Mouse (Mus musculus): ENCODE measurements around the gene BC034090.
A peak's percentile ranks its signal among the peaks of the same experiment; 100 is the strongest.

The BC034090 gene

GRCm38 (mm10) chr1:155191671-155192070 lies 52.6 kb downstream of the BC034090 start:
- no peak for DNase-seq (ENCODE audit: low spot score in 2 of 2)

GRCm38 (mm10) chr1:155191219-155191618 lies 53.0 kb downstream of the BC034090 start:
- DNase-seq (ENCODE audit: low spot score in 2 of 2) = no peak

DNA sequence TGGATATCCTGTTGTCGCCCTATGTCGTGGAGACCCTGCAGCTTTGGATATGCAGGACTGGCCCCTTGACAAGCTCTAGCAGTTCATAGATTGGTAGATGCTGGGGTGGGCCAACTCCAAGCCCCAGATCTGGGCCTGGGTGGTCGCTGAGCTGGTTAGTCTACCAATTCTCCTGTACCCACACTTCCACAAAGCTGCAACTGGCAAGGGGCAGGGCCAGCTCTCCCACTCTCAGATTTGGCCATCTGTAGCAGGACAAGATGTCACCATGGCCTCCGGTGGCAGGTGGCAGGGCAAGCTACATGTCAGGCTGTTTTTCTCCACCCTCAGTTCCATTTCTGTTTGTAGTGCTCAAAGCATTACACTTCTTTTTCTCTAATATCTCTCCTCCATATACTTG lies 55.6 kb downstream of the BC034090 start:
- no peak for DNase-seq (ENCODE audit: low spot score in 2 of 2)

- no peak for DNase-seq (ENCODE audit: low spot score in 2 of 2)
Observed at GRCm38 (mm10) chr1:155184191-155184590, 60.1 kb downstream of the BC034090 start.

- DNase-seq (ENCODE audit: low spot score in 2 of 2) = no peak
Observed at GRCm38 (mm10) chr1:155178192-155178924, 65.9 kb downstream of the BC034090 start.

GRCm38 (mm10) chr1:155174424-155174823 lies 69.8 kb downstream of the BC034090 start:
- DNase-seq (ENCODE audit: low spot score in 2 of 2) = no peak

DNA sequence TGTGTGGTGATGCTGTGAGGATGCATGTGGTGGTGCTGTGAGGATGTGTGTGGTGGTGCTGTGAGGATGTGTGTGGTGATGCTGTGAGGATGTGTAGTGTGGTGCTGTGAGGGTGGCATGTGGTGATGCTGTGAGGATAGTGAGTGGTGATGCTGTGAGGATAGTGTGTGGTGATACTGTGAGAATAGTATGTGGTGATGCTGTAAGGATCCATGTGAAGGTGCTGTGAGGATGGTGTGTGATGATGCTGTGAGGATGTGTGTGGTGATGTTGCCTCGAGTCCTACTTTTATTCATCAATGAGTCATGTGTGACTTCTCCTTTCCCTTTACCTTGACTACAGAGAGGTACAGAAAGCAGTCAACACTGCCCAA lies 70.6 kb downstream of the BC034090 start:
- DNase-seq (ENCODE audit: low spot score in 2 of 2) = peak; percentile 42 to 73

GRCm38 (mm10) chr1:155172895-155173643 lies 71.2 kb downstream of the BC034090 start:
- peak; percentile 35 to 67 for DNase-seq (ENCODE audit: low spot score in 2 of 2)

DNA sequence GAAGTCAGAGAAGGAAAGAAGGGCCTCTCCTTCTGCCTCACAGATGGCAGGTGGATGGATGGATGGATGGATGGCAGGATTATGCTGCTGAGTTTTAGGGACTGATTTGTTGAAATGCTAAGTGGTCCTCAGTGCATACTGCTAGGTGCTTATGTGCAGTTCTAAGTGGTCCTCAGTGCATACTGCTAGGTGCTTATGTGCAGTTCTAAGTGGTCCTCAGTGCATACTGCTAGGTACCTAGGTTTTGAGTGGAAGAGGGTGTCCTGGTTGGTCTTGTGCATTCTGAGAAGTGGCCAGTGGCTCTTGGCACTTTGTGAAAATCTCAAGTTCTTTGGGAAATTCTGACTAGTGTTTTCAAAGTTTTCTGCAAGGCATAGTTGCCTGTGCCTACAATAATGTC lies 74.3 kb downstream of the BC034090 start:
- DNase-seq (ENCODE audit: low spot score in 2 of 2) = no peak

DNA sequence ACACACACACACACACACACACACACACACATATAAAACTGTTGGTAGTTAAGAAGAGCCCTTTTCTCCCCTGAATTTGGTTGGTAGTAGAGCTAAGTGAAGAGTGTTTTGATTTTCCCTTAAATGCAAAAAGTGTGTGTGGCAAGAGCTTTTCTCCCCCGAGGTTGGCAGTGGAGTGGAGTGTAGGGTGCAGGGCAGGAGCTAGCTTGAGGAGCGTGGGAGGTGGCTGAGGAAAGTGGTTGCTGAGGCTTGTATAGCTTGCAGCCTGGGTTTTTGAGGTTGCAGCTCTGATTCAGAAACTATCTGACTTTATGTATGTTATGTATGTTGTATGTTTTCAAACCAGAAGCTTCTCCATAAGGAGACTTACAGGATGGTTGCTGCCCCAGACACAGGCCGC lies 76.8 kb downstream of the BC034090 start:
- no peak for DNase-seq (ENCODE audit: low spot score in 2 of 2)
